Mouse (Mus musculus) G1E (cell line): ENCODE measurements around the gene Hspa2.

Experiments used
- CTCF ChIP-seq: IDR thresholded peaks from 2 replicates; pipeline ENCODE4 v1.5.1; 2012; ENCODE audit warnings: low read depth, low read length, inconsistent platforms, mixed read lengths
- GATA1 ChIP-seq: IDR thresholded peaks from 2 replicates; pipeline ENCODE4 v1.6.1; 2012; ENCODE audit warnings: borderline replicate concordance, low read length, inconsistent platforms, mixed read lengths
- GATA2 ChIP-seq: IDR thresholded peaks from 2 replicates; pipeline ENCODE4 v1.6.1; 2012; ENCODE audit warnings: low read depth, low read length, inconsistent platforms, borderline replicate concordance
- POLR2AphosphoS5 ChIP-seq: IDR thresholded peaks from 2 replicates; pipeline ENCODE4 v1.6.1; 2012; ENCODE audit warnings: low read depth, low read length, inconsistent platforms; ENCODE audit not compliant: insufficient replicate concordance

- no peak for TF ChIP-seq CTCF
- TF ChIP-seq GATA1, result no peak
- TF ChIP-seq GATA2, result no peak
- TF ChIP-seq POLR2AphosphoS5, result no peak
Measured at GRCm38 (mm10) chr12:76409166-76409565, 5.2 kb downstream of the Hspa2 start.
